Mouse (Mus musculus) central nervous system, embryonic 18 days (tissue): ENCODE results near the gene Vmn2r27. TPM values are rescaled to one million over a fixed set of nuclear protein-coding genes. Genes with fewer than 3 reads are reported as not detected.

Experiments used
- polyA plus RNA-seq: library from polyadenylated mRNA; depleted of rRNA; stranded (reverse); fragments of >200 nt; gene quantifications from 2 replicates; pipeline ENCODE4 v1.2.3, GENCODE M21; 2012; rRNA removed

Vmn2r27 gene
- polyA plus RNA-seq, result not detected in 2 replicates

DNA sequence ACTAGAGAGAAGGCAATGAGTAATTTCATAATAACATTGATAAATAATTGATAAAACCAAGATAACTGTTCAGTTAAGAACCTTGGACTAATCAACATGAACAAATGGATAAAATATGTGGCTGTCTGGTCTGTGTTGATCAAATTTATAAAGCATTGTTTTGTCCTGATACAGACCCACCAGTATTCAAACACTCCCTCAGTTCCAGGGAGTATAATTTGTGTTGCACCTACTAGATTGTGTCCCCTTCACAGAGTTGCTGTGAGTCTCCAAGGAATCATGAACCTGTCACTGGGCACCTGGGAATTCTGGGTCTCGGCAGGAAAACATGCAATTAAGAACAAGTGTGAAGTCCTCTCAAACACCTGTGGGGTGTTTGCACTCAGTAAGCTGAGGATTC lies at the start of gene Vmn2r27:
Vmn2r27 (minus strand) TSS at position 101 of the 400 bp plus-strand sequence.

Other genes starting within 250 kb of the Vmn2r27 start
- gene Vmn2r26, start 207.3 kb downstream of the Vmn2r27 start, polyA plus RNA-seq, result not detected in 2 replicates
- 0.41 and 0.47 TPM in 2 replicates for gene Cd163, start 72.8 kb upstream of the Vmn2r27 start, polyA plus RNA-seq
- 91.5 and 93.4 TPM in 2 replicates for gene Pex5, start 183.2 kb upstream of the Vmn2r27 start, polyA plus RNA-seq
- 120 and 128 TPM in 2 replicates for gene Clstn3, start 232.9 kb upstream of the Vmn2r27 start, polyA plus RNA-seq